Mouse (Mus musculus): ENCODE measurements around the gene Adam11. TPM values are rescaled to one million over a fixed set of nuclear protein-coding genes. Genes with fewer than 3 reads are reported as not detected.

The Adam11 gene
- polyA plus RNA-seq (2012; rRNA removed; ENCODE audit: low replicate concordance), result 6.2 and 16.5 TPM in 2 replicates

GRCm38 (mm10) chr11:102761309-102762210 lies at the start of gene Adam11:
TSS of gene Adam11 (plus strand) at chr11:102761439.

GRCm38 (mm10) chr11:102819021-102819782 lies 58.0 kb downstream of the Adam11 start, which contains the start of gene Gjc1:
TSS of gene Gjc1 (minus strand) at chr11:102819700.

Other genes starting within 250 kb of the Adam11 start
- 17.4 and 19.1 TPM in 2 replicates for gene Gpatch8, start 205.0 kb upstream of the Adam11 start, polyA plus RNA-seq (2012; rRNA removed; ENCODE audit: low replicate concordance)
- gene Gm11627, start 182.0 kb upstream of the Adam11 start, polyA plus RNA-seq (2012; rRNA removed; ENCODE audit: low replicate concordance), result 0.32 and 1.2 TPM in 2 replicates
- 21.5 and 45.3 TPM in 2 replicates for gene Fzd2, start 157.0 kb upstream of the Adam11 start, polyA plus RNA-seq (2012; rRNA removed; ENCODE audit: low replicate concordance)
- gene Meioc, start 97.7 kb upstream of the Adam11 start, polyA plus RNA-seq (2012; rRNA removed; ENCODE audit: low replicate concordance), result not detected in 2 replicates
- gene Ccdc43, start 63.7 kb upstream of the Adam11 start, polyA plus RNA-seq (2012; rRNA removed; ENCODE audit: low replicate concordance), result 4.6 and 10.7 TPM in 2 replicates
- 3.8 and 7.5 TPM in 2 replicates for gene Gjc1, start 58.3 kb downstream of the Adam11 start, polyA plus RNA-seq (2012; rRNA removed; ENCODE audit: low replicate concordance)
- gene Higd1b, start 74.4 kb downstream of the Adam11 start, polyA plus RNA-seq (2012; rRNA removed; ENCODE audit: low replicate concordance), result 3.1 and 6.5 TPM in 2 replicates
- gene Eftud2, start 119.5 kb downstream of the Adam11 start, polyA plus RNA-seq (2012; rRNA removed; ENCODE audit: low replicate concordance), result 110 and 130 TPM in 2 replicates
- gene Ccdc103, start 119.8 kb downstream of the Adam11 start, polyA plus RNA-seq (2012; rRNA removed; ENCODE audit: low replicate concordance), result 0.17 and 0.23 TPM in 2 replicates
- not detected in 2 replicates for gene Fam187a, start 123.7 kb downstream of the Adam11 start, polyA plus RNA-seq (2012; rRNA removed; ENCODE audit: low replicate concordance)
- 0.14 and 0.29 TPM in 2 replicates for gene Gfap, start 139.5 kb downstream of the Adam11 start, polyA plus RNA-seq (2012; rRNA removed; ENCODE audit: low replicate concordance)
- gene Kif18b, start 163.7 kb downstream of the Adam11 start, polyA plus RNA-seq (2012; rRNA removed; ENCODE audit: low replicate concordance), result 1.1 and 2.2 TPM in 2 replicates
- 0.13 TPM in 1 of 2 replicates, not detected in the other for gene C1ql1, start 185.2 kb downstream of the Adam11 start, polyA plus RNA-seq (2012; rRNA removed; ENCODE audit: low replicate concordance)

Data from mammary gland, adult 2 months (tissue).